Mouse (Mus musculus): ENCODE results near the gene Hcrt. TPM values are rescaled to one million over a fixed set of nuclear protein-coding genes. Genes with fewer than 3 reads are reported as not detected.

The Hcrt gene
- total RNA-seq, 2 experiments from 2014 or later = not detected

DNA sequence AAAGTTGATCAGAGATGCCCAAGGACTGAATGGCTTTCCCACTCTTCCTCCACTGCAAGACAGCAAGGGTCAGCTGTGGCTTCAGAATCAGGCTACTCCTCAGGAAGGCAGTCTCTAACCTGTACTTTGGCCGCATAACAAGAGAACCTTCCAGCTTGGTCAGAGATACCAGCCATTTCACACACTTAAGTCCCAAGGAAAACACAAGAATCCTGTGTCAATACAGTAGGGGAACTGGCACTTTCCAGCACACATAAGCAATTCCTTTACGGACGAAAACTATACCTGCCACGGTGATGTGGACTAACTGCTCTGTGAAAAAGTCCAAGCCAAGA, 26.0 kb downstream of the Hcrt start:
- DNase-seq (ENCODE audit: low spot score in 2 of 2) = no peak

DNA sequence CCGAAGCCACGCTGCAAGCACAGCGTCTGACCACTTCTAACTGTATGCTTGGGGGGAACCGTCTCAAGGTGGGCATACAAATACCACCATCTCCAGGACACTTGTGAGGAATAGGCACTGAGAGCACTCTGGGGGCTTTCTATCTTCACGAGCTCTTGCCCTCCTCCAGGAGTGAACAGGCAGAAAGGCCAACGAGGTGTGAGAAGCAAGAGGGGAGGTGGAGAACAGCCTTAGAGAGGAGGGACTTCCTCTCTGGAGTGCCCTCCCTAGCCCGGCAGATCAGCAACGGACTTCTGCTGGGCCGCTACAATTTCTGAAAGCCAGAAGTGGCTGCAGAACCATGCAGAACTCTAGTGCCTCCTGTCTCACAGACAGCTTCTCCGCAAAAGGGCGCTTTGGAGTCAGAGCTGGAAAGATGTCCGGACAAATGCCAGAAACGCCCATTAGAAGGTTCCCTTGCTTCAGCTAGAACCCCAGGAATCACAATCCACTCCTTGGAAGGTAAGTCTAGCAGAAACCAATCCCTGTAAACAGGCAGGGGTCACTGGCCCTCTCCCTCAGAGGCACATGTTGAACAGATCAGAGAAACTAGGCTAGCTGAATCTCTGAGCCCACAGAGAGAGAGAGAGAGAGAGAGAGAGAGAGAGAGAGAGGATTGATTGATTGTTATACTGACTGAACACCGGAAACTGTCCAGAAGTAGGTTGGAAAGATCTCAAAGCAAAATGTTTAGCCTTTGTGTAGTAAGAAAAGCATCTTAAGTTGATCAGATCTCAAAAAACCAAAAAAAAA, 26.6 kb downstream of the Hcrt start:
- no peak for DNase-seq (ENCODE audit: low spot score in 2 of 2)

DNA sequence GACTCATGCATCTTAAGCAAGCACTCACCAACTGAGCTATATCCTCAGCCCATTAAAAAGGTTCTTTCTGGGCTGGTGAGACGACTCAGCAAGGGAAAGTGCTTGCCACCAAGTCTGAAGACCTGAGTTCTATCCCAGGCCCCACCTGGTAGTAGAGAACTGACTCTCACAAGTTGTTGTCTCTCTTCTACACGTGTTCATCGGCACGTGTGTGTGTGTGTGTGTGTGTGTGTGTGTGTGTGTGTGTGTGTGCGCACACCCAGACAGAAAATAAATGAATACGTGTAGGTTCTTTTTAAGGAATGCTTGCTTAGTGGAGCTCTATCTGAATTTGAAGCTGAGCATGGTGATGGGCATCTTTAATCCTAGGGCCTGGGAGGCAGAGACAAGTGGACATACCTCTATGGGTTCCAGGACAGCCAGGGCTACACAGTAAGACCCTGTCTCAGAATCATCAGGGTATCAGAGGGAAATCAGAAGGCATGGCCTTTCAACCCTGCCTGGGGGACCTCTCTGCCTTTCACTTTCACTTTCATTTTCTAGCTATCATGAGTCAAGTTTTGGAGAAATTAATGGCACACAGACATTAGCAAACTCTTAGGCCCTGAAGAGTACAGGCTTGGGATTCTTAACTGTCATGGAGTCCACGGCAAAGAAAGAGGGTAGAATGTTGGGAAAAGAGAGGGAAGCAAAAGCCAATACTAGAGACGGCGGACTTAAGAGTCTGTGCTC, 27.4 kb downstream of the Hcrt start:
- DNase-seq (ENCODE audit: low spot score in 2 of 2) = no peak

DNA sequence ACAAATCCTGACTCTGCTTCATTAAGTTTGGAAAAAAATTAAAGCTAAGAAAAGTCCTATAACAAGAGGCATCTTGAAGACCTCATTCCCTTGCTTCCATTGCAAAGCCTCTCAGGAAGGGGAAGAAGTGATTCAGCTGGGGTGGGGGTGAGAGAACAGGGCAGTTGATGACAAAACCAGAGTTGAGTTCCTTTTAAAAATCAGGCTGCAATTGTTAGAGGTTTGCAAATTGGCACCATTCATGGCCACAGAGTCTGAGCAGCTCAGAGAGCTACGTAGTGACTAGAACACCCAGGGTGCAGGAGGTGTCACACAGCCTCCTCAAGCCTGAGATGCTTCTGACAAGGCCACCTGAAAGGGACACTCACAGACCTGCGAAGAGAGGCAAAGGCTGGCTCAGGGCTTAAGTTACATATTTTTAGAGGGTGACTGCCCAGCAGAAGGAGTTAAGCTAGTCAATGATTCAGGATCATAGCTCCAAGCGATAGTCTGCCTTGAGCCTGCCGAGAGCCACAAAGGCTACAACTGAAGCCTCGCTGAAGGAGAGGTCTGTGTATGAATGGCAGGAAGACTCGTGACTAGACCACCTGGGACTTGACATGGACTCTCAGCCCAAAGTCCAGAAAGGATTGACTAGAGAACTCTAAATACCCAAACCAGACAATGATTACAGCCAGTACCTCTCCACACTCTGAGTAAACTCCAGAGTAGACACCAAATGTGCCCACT, 32.1 kb downstream of the Hcrt start:
- no peak for DNase-seq (ENCODE audit: low spot score in 2 of 2)

DNA sequence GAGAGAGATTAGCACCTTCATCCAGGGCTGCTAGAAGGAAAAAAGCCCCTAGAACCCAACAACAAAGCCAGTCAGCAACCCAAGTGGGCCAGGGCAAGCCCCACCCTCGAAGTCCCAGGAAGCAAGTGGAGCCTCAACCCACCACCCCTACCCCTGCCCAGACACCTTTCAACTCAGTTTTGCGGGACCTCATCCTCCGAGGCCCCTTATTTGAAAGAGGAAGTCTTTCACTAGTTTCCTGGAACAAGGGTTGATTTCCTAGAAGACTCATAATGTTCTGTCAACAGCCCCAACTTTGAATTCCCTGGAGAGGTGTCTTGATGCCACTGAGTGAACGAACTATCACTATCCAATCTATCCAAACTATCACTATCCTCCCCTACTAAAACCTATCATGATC, 32.8 kb downstream of the Hcrt start:
- DNase-seq (ENCODE audit: low spot score in 2 of 2) = no peak

DNA sequence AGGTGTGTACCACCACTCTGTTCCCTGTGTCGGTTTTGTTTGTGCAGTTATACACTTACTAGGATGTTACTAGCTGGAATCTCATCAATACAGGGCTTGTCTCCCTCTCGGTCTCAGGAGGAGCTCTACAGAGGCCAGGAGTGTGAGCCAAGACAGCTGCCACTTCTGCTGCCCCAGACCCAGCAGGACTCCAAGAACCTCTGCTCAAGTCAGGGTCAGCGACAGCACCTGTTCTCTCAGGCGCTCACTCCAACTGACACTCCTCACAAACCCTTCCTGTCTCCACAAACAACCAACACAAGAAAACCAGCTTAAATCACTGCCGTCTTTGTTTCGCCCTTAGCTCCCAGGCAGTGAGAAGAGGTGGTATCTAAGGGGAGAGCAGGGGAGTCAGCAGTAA, 34.1 kb downstream of the Hcrt start:
- DNase-seq (ENCODE audit: low spot score in 2 of 2) = no peak

DNA sequence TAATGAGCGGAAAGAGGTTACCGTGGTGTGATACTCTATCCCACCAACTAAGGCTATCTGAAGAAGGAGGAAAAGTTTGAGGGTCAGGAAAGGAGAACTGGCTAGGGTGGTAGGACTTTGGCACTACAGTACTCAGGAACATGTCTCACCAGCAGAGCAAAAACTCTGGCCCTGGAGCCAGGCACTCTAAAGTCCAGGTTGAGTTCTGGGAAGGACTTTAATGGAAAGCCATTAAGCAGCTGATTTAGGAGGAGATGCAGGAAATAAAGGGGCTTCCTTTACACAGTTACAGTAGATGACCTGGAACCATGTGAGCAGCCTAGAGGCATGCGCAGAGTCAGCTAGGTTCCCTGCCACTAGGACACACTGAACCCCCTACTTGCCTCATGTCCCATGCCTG, 35.5 kb downstream of the Hcrt start:
- no peak for DNase-seq (ENCODE audit: low spot score in 2 of 2)

DNA sequence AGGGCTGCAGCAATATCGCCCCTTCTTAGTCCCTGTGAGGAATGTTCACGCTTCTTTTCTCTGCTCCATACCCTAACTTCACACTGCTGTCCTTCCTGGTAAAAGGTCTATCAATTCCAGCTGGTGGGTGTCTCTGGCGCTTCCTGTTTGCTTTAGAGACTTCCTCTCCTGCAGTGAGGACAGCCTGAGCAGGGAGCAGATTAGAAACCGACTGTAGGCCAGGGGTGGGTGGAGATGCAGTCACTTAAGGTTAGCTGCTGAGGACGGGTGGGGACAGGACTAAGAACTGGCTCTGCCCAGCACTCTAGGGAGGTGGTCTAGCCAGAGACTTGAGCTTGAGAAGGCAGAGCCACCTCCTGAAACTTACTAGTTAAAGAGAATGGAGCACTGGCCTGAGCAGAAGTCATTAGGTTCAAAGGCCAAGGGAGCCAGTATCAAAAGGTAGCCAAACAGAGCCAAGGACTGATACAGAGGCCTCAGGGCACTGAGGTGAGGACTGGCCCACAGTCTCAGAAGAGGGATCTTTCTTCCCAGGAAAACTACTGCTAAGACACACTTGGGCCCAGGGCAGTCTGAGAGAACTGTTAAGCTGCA, 37.7 kb downstream of the Hcrt start:
- no peak for DNase-seq (ENCODE audit: low spot score in 2 of 2)

DNA sequence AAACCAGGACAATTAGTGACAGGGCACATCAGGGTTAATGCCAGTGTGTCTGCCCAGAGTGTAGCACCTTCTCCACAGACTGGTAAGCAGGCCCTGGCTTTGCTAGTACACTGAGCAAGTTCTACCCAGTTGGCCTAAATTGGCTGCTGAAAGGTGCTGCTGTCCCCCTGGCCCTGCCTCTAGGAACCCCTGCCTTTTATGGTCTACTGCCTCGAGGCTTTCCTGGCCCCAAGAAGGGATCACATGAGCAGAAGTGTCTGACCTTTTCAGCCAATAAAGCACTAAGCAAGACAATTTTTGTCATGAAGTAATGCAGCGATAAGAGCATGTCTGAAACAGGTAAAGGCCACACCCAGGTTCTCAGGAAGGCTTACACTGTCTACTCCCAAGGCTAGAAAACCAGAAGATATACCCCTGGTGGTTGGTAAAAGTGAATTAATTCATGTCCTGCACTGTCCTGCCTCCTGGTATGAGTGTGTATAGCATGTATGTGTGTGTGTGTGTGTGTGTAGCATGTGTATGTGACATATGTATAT, 40.2 kb downstream of the Hcrt start:
- DNase-seq (ENCODE audit: low spot score in 2 of 2) = no peak

DNA sequence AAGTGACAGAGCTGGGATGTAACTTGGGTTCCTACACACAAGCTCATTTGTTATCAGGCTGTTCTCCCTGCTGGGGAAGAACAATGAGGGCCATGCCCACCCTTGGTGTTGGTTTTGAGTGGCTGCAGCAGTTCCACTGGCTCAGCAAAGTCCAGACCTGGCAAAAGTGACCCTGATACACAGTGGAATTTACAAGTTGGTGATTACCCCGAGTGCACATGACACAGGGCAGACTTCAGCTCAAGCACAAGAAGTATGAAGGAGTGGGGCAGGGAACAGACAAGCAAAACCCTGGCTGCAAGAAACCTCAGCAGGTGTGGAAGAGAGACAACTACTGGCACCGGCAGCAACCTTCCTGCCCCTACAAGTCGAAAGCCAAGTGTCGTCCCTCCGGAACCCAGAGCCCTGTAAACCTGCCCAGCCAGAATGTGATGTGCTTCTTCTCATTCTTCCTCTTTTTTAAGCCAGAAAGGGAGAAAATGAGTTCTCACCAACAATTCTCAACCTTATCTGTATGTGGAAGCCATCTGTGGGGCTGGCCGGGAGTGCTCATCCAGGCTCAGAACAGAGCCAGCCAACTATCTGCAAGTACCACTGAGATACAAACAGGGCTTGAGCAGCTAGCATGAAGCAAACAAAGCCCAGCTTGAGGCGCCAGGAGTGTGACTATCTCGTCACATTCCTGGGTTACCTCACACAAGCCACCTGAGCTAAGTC, 40.8 kb downstream of the Hcrt start:
- DNase-seq (ENCODE audit: low spot score in 2 of 2) = no peak

DNA sequence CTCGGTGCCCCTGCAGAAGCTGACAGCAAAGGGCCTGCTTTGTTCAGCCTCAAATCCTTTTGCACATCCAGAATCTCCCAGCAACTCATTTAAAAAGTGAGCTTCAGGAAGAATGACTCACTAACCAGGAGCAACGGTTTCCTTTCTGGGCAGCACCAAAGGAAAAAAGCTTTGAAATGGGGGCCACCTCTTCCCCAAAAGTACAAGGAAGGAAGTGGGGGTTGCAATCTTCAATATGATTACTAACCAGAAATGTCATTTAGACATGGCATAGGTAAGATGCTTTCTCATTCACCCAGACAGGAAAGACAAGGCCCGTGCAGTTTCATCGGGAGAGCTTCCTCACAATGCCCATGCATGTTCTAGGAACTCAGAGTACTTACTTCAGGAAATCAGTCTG, 41.5 kb downstream of the Hcrt start:
- DNase-seq (ENCODE audit: low spot score in 2 of 2) = no peak

DNA sequence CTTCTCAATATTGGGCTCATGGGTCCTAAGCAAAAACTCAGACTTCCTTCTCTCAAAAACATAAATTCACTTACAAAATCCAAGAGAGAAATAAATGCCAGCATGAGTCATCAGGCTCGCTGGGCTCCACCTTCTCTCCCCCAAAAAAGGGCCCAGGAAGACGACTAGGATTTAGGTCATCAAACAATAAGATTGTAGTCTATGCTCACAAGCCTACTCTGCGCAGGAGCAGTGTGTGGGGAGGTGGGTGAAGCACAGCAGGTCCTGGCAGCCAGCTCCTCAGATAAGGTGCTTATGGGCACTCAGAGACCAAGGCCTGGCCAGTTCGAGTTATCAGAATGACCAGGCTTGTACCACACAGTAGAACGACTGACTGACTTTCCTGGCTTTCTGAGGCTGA, 42.4 kb downstream of the Hcrt start:
- no peak for DNase-seq (ENCODE audit: low spot score in 2 of 2)

DNA sequence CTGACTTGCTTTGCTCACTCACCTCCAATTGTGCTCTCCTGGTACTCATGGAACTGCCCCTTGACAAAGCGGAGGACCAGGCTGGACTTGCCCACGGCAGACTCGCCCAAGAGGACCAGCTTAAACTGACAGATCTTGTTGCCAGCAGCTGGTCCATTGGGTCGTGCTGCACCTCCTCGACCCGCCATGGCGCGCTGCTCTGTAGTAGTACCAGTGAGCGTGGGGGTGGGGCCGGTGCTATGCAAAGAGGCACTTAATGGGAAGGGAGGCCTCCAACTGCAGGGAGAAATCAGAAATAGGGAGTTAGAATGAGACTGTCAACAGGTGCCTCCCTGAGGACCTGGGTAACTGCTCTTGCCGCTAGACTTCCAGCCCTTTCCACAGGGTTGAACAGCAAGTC, 42.8 kb downstream of the Hcrt start:
- no peak for DNase-seq (ENCODE audit: low spot score in 2 of 2)

DNA sequence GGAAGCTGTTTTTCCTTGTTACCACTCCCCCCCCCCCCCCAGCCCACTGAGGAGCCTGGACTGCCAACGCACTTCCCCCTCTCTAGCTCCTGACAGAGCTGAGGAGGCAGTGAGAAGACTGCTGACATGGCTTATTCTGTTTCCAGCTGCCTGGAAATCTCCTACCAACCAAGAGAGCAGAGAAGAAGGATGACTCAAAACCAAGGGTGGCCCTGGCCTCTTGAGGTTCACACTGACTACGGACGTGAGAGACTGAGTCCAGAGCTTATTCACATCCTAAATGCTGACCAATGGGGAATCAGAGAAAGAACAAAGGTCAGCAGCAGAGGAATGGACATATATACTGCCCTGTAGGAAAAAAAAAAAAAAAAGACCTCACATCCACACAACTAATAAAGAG, 43.4 kb downstream of the Hcrt start:
- no peak for DNase-seq (ENCODE audit: low spot score in 2 of 2)

DNA sequence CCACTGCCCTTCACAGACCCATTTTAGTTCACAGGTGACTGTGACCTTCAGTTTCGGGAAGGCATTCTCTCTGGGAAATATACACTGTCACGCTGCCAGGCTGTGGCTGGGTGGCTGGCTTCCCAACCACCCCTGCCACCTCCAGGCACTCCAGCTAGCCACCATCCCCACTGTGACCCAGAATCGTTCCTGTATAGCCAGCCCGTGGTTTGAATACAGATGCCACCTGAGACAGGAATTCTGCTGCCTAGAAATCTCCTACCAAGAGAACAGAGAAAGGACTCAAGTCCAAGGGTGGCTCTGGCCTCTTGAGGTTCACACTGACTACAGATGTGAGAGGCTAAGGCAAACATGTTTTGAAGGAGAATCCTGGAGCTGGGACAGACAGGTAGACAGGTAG, 43.9 kb downstream of the Hcrt start:
- DNase-seq (ENCODE audit: low spot score in 2 of 2) = no peak

DNA sequence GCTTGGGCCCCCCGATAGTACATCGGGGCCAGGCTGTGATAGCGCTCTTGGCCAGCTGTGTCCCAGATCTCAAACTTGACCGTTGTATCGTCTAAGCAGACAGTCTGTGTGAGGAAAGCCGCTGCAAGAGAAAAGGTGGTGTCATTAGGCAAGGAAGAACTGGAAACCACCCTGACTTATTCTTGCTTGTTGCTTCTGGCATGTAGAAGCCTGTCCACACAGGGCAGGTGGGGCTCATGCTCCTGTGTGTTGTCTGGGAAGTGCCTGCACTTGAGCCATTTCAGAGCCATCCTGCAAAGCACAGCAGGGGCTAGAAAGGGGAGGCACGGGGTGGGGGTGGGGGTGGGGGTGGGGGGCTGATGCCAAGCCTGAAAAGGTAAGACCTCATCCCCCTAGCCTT, 44.3 kb downstream of the Hcrt start:
- no peak for DNase-seq (ENCODE audit: low spot score in 2 of 2)

DNA sequence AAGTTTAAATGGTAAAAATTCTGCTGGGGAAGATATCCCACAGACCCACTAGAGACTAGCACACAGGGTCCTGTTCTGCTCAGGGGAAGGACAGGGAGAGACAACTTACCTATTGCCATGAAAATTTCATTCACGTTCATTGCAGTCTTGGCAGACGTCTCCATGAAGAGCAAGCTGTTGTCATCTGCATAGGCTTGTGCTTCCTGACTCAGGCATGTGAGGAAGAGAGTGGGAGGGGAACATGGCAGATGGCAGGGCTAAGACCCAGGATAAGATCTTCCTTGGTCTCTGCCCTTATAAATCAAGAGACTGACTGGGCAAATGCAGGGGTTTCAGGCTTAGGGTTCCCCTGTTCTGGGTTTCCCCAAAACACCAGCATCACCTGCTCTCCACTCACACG, 46.1 kb downstream of the Hcrt start:
- no peak for DNase-seq (ENCODE audit: low spot score in 2 of 2)

DNA sequence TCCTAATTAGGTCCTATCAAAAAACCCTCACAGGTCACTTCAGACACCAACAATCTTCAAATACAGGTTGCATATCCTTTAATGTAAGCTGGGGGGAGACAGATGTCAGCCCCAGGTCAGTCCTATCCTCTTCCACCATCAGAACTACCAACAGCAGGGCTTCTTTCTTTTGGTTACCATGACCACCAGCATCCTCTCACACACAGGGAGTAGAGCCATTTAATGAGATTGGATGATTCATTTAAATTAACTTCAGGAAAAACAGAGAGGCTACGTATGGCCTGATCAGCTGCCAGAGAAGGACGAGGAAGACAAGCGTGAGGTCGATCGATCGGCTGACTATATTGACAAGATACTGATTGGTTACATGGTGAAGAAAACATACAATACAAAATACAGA, 47.8 kb downstream of the Hcrt start:
- DNase-seq (ENCODE audit: low spot score in 2 of 2) = no peak

DNA sequence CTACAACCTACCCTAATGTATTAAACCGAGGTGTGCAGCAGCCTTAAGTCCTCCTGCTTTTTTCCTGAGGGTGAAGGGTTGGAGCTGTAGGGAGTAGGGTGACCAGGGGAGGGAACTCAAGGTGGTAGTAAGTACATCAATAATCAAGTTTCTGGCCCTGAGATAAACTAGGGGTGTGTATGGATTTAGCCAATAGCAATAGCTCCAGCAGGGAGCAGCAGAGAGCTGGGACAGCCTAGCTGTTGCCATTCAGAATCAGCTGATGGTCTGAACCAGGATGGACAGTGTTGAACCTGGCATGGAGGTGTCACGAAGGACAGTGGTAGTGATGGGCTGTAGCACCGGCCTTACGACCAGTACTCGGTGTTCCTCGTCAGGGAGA, 48.2 kb downstream of the Hcrt start:
- peak; percentile 76 to 86 for DNase-seq (ENCODE audit: low spot score in 2 of 2)

DNA sequence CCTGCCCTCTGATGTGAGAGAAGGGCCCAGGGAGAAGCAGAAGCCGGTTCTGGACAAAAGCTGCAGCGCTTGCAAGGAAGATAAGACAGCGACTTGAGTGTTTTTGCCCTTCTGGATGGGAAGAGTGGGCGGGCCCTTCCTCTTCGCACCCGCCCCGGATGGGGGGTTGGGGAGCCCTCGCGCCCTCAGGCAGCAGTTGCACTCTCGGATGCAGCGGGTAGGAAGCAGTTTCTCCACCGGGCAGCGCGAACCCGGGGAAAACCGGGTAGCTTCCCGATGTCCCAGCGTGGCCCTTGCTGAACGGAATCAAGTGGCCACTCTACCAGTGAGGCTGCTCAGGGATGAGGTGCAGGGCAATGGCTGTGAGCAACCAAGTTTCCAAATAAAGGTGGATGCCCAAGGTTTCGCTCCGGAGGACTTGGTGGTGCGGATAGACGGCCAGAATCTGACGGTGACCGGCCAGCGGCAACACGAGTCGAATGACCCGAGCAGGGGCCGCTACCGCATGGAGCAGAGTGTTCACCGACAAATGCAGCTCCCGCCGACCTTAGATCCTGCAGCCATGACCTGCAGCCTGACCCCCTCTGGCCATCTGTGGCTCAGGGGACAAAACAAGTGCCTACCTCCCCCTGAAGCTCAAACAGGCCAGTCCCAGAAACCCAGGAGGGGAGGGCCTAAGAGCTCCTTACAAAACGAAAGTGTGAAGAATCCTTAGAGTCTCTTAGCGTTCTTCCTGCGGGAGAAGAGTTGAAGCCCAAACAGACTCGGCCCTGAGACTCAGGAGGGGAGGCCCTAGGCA, 48.8 kb downstream of the Hcrt start, which contains the start of gene Hspb9:
TSS of gene Hspb9 (plus strand) at position 116 of the 799 bp plus-strand sequence.
- peak; percentile 68 to 71 for DNase-seq (ENCODE audit: low spot score in 2 of 2)

Measured in adrenal gland, adult 18-20 months (tissue).